Mouse (Mus musculus) heart, postnatal 0 days (tissue): ENCODE measurements around the gene Hexim1.
A peak's percentile ranks its signal among the peaks of the same experiment; 100 is the strongest.

ENCODE experiments used
- CTCF ChIP-seq: IDR thresholded peaks from 2 replicates; pipeline ENCODE4 v1.5.1; 2016; ENCODE audit warnings: antibody characterized with exemption, control low read depth, low read depth
- EP300 ChIP-seq: IDR thresholded peaks from 2 replicates; pipeline ENCODE4 v1.6.1; 2016; ENCODE audit warnings: antibody characterized with exemption, low read depth

- no peak for TF ChIP-seq CTCF
- peak; percentile 93 for TF ChIP-seq EP300
Observed at GRCm38 (mm10) chr11:103096979-103097894, 18.8 kb upstream of the Hexim1 start.
